Mouse (Mus musculus) G1E-ER4 (cell line): ENCODE data around the gene Timp4. TPM values are rescaled to one million over a fixed set of nuclear protein-coding genes. Genes with fewer than 3 reads are reported as not detected.

Experiments used
- GATA1 ChIP-seq: IDR thresholded peaks from one replicate; pipeline ENCODE4 v1.8.0; 2012; ENCODE audit warnings: low read length, inconsistent platforms
- polyA plus RNA-seq: library from polyadenylated mRNA; stranded (reverse); fragments of >175 nt; gene quantifications from 2 replicates; pipeline ENCODE4 v1.2.3, GENCODE M21; 2012

Timp4 gene
- polyA plus RNA-seq, 1 experiment: not detected

DNA sequence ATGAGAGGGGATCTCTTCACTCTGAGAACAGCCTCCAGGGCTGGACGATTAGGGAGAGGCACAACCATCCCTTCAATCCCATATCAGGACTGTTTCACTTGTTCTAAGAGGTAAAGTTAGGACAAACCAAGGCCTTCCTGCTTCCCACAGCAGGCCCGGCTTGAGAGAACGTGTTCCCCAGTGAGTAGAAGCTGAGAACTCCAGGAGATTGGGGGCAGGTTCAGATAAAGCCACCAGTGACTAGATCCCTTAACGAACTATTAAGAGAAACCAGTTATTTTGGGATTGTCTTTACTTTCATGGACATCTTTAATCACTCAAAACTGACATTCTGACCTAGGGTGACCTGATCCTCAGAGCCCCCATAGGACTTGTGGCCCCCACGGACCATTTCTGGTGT lies 17.6 kb upstream of the Timp4 start:
- TF ChIP-seq GATA1: no peak

DNA sequence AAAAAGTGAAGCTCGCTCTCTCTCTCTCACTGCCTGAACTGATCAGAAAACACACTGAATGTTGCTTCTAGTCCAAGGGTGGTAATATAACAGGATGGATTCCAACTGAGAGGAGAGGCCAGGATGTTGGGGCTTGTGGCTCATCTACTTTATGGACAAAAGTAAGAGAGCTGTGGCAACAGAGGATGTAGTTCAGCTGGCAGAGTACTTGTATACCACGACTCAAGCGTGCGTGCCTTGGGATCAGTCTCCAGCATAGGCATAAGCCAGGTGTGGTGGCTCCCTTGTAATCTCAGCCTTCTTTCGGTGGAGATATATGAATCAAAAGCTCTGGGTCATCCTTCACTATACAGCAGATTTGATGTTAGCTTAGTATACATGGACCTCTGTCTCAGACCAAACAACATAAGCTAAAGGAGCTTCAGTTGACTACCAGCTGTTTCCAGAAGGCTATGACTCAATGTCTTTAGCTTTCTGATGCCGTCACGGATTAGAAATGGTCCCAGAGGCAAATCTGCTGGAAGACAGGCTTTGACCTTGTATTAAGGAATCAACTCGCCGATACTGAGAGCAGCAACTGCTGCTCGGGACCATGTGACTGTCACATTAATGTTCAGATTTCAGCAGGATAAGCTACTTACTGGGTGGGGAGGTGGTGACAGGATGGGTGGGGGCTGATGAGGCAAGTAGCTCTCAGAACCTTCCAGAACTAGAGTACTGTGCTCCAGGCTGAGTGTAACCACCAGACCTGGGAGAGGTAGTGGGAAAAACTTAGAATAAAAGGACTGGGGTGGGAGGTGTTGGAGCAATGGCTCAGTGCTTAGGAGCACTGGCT lies 16.8 kb upstream of the Timp4 start:
- no peak for TF ChIP-seq GATA1

GRCm38 (mm10) chr6:115267916-115268315 lies 15.9 kb upstream of the Timp4 start:
- TF ChIP-seq GATA1: no peak

DNA sequence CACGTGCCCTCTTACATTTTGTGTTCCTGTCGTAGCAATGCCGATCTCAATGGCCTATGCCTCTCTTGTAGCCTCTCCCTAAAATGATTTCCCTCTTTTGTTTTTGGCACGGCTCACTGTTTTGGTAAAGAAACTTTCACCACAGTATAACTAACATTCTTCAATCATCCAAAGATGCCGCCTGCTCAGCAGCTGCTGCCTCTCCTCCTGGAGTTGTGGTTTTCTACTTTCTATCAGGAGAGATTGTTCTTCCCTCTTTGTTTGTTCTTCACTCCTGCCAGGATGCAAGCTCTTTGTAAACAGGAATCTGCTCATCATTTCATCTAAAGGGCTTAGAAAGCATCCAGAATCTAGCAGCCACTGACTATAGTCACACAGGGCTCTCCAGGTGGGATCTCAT lies 14.8 kb upstream of the Timp4 start:
- no peak for TF ChIP-seq GATA1

GRCm38 (mm10) chr6:115260507-115260906 lies 8.5 kb upstream of the Timp4 start:
- TF ChIP-seq GATA1: no peak

DNA sequence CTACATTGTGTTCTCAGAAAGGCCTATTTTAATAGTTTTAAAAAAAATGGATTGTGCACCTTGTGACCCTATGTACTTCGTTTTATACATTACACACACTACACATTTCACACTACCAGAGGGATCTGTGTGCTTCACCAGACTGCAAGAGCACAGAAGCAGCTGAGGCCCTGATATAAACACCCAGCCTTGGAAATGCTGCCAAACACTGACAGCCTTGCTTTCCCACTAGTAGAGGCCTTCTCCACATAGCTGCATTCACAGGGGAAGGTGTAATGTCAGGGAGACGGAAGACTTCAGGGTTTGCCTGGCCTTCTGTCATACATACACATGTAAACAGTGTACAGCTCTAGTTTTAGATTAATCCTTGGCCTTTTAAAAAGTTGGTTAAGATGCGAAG lies 3.2 kb upstream of the Timp4 start:
- no peak for TF ChIP-seq GATA1

- TF ChIP-seq GATA1: no peak
Observed at GRCm38 (mm10) chr6:115251531-115251985, 447 bp downstream of the Timp4 start.

- no peak for TF ChIP-seq GATA1
Observed at GRCm38 (mm10) chr6:115245500-115246058, 6.4 kb downstream of the Timp4 start.

DNA sequence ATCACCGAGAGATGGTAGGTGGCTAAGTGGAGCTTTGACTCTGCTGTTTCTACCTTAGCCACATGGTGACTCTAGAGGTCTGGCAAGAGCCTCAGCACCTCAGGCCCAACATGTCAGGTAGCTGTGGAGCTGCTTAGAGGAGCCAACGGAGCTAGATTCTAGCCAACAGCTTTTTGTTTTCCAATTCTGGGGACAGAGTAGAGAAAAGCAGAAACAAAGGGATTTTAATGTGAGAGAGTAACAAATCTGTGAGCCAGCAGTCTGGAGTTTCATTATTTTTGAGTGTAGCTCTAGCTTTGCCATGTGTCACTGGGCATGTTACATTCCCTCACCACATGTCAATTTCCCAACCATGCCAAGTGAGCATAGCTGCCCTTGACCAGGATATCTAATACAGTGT lies 7.8 kb downstream of the Timp4 start:
- no peak for TF ChIP-seq GATA1

- no peak for TF ChIP-seq GATA1
Observed at GRCm38 (mm10) chr6:115241939-115242338, 10.1 kb downstream of the Timp4 start.

DNA sequence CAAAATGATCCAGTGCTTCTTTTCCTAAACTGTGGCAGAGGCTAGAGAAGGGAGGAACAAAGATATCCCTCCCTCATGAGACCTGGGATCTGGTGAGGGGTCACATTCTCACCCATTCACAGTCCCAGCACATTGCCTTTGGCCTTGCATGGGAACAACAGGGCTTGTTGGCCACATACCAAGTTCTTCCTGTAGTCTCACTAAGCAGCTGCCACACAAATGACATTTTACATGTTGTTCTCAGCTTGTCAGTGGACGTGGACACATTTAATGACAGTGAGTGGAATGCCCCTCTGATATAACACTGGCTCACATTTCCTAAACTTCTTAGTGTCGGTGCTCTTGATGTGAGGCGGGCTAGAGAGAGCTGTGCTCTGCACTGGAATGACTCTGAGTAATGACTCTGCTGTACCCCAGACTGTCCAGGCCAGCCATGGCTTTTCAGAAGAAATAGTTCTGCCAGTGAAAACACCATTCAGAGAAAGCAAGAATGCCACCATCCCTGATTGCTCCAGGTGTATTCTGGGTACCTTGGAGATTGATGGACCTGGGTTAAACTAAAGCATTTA lies 10.8 kb downstream of the Timp4 start:
- no peak for TF ChIP-seq GATA1

DNA sequence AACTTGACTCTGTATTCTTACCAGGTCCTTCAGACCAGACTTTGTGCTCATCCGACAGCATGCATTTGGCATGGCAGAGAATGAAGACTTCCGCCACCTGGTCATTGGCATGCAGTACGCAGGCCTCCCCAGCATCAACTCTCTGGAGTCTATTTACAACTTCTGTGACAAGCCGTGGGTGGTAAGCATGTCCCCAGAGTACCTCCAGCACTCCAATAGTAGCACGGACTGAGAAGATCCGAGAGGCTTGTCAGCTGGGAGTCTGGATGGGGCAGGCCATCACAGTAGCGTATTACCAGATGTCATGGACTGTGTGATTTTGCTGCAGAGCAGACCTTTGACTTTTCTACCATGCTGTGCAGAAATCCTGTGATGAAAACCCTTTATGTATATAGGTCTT lies 12.7 kb downstream of the Timp4 start:
- no peak for TF ChIP-seq GATA1

- no peak for TF ChIP-seq GATA1
Observed at GRCm38 (mm10) chr6:115238031-115239027, 13.7 kb downstream of the Timp4 start.

DNA sequence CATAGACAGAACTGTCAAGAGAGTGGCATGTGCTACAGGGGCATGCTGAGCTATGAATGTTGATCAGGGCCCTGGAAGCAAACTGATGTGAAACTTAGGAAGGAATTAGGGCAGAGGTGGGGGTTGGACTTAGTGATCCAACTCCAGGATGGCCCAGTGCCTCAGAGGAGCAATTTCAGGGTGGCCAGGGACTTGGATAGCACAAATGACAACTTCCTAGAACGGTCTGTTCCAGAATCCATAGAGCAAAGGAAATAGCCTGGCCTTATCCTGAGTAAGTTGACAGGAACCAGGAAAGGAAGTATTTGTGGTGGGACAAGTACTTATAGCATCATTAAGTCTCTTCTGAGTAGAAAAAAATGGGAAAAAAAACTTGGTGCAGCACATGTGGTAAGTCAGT lies 19.4 kb downstream of the Timp4 start:
- TF ChIP-seq GATA1: no peak

DNA sequence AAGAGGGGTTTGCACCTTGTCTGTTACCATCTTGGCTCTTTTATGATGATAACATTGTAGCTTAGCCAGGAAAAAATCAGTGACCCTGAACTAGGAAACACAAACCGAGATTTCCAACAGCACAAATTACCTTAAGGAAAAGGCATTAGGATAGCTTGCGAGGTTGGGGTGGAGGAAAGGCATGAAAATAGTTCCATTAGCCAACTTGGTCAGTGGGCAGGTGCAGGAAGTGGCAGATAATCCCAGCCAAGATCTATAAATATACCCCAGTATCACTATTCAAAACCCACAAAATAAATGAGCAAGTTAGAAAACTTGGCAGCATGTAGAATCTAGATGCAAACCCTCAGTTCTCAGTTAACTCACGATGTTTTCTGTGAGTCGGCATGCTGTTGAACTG lies 20.2 kb downstream of the Timp4 start:
- TF ChIP-seq GATA1: no peak

- TF ChIP-seq GATA1: no peak
Observed at GRCm38 (mm10) chr6:115230557-115230956, 21.4 kb downstream of the Timp4 start.

DNA sequence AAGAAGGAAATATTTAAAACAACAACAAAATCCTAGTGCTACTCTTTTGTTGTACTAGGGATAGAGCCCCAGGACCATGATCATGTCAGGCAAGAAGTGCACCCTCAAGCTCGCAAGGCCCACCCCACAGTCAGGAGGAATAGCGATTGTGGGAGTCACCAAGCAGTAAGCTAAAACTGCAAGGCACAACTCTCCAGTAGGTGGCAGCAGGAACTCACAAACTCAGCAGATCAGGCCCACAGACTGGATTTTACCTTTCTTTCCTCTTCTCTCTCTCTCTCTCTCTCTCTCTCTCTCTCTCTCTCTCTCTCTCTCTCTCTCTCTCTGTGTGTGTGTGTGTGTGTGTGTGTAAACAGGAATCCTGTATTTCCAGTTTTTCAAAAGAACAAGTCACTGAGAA lies 24.5 kb downstream of the Timp4 start:
- no peak for TF ChIP-seq GATA1
